Mouse (Mus musculus): ENCODE results near the gene 2010300C02Rik.

The 2010300C02Rik gene

DNA sequence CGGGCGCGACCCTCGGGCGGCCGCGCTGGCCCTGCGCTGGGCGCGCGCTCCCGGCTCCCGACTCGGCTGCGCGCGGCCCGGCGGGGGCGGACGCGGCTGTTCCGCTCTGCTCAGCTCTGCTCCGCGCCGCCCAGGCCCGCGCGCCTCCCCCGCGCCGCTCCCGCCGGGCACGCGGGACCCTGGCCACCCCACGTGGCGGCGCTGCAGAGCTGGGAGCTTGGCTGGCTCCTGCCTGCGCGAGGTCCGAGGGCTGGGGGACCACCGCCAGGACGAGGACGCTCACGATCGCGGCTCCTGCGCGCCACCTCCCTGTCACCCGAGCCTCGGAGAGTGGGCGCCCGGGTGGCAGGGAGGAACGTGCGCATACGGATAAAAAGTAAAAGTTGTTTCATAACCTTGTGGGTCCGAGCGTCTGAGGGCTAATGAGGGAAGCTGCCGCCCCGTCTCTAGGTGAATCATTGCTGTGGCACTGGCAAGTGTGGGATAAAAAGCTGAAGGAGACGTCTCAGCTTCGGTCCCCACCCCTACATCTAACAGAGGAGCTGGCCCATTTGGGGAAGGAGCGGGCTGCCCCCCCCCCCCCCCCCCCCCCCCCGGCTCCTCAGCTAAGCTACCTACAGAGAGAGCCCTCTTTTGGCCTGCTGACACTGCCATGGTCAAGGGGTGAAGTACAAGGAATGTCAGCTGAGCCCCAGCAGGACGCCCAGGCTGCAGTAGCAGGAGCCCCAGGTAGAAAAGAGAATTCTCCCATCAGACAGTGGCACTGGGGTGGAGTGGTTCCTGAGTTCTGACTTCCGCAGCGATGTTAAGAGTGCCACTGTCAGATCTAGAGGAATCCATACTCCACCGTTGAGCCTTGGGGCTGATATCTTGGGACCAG is at the start of gene 2010300C02Rik:
2010300C02Rik (minus strand) TSS at position 325 of the 880 bp plus-strand sequence.
- in situ Hi-C loops (cut with MboI, MseI), result no loop called here

DNA sequence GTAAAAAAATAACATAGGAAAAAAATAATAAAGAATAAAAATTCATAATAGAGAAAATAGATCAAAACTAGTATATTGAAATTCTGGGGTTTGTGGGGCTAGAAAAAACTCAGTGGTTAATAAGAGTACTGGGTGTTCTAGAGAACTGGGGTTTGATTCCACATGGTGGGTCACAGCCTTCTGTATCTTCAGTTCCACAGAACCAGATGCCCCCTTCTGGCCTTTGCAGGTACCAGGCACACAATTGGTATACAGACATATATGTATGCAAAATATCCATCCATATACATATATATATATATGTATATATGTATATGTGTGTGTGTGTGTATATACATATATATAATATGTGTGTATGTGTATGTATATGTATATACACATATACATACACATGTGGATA is 39.5 kb upstream of the 2010300C02Rik start:
- in situ Hi-C loops (cut with MboI, MseI), result no loop called here

DNA sequence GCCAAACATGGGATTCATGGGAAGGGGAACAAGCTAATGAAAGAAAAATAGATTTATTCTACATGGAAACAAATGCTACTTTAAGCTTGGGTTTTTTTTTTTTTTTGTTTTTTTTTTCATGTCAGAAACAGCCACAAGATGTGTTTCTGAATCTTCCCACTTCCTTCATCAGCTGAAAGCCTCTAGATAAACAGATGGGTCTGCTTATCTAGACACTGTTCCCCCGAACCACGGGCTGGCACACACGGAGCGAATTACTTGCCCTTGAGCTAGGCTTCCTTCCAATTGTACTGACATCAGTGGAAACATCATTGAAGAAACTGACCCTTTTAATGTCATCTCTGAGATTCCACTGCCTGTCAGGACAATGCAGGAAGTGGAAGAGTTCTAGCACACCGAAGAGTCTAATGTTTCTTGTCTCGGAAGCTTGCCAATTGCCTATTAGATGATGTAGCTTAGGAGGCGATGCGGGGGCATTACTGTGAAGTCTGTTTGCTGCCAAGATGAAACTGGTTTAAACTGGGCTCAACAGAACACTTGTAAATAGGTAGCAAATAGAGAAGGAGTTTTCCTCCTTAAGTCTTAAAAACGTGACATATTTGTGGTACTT is 24.9 kb upstream of the 2010300C02Rik start:
- in situ Hi-C loops (cut with MboI, MseI), result loop anchor here in 1 of 2 experiments (25.0 kb wide), 1 partner anchor 1657 kb away; no protein-coding TSS in a partner anchor

- in situ Hi-C loops (cut with MboI, MseI), result loop anchor here in 1 of 2 experiments (25.0 kb wide), 1 partner anchor 1655 kb away; no protein-coding TSS in a partner anchor
Observed at GRCm38 (mm10) chr1:37742602-37743270, 22.9 kb upstream of the 2010300C02Rik start.

DNA sequence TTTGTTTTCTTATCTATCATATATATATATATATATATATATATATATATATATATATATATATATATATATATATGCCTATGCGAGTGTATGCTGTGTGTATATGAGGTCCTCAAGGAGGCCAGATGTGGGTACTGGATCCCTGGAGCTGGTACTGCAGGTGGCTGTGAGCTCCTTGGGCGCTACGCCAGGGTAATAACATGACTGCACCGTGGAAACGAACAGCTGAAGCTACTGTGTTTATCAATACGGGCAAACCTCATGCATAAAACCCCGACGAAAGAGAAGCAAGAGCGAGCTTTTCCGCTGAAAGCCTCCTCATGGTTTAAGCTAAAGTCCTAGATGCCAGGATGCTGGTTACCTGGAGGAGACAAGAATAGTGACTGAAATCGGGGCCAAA is 22.2 kb upstream of the 2010300C02Rik start:
- in situ Hi-C loops (cut with MboI, MseI), result loop anchor here in 1 of 2 experiments (25.0 kb wide), 1 partner anchor 1655 kb away; no protein-coding TSS in a partner anchor

- in situ Hi-C loops (cut with MboI, MseI), result loop anchor here in 1 of 2 experiments (25.0 kb wide), 1 partner anchor 1653 kb away; no protein-coding TSS in a partner anchor
Observed at GRCm38 (mm10) chr1:37740161-37740802, 20.4 kb upstream of the 2010300C02Rik start.

DNA sequence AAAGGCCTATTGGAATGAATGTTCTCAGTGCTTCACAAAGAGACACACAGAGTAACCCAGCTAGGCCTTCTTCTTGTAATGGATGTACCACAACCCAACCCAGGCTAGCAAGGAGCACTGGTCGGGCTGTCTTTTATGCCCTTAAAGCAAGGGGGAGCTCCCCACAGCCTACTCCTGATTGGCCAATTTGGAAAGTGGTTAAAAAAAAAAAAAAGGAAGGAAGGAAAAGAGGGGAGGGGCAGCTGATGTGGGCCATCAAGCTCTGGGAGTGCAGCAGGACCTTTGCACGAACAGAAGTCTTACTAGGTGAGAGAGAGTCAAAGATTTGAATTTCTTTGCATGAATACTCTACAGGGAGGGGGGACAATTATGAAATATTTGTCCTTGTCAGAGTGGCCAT is 19.0 kb upstream of the 2010300C02Rik start:
- in situ Hi-C loops (cut with MboI, MseI), result loop anchor here in 1 of 2 experiments (25.0 kb wide), 1 partner anchor 1652 kb away; no protein-coding TSS in a partner anchor

GRCm38 (mm10) chr1:37737045-37737444 is 17.2 kb upstream of the 2010300C02Rik start:
- in situ Hi-C loops (cut with MboI, MseI), result loop anchor here in 1 of 2 experiments (25.0 kb wide), 1 partner anchor 1650 kb away; no protein-coding TSS in a partner anchor

DNA sequence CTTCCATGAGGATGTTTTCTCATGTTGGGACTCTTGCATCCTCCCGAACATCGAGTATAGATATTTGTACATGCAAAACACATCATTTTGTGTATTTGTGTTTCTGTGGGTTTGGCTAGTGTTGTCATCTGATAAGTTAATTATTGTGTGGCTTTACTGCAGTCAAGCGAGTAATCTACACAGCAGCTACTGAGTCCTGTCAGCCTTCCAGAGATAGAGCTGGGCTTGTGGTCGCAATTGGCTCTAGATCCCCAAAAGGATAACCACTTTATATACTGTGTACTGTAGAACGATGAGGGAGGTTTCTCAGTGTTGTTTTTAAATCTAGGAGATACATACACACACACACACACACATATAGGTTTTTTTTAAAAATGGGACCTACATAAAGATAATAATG is 16.0 kb upstream of the 2010300C02Rik start:
- in situ Hi-C loops (cut with MboI, MseI), result loop anchor here in 1 of 2 experiments (25.0 kb wide), 1 partner anchor 1649 kb away; no protein-coding TSS in a partner anchor

- in situ Hi-C loops (cut with MboI, MseI), result loop anchor here in 1 of 2 experiments (25.0 kb wide), 1 partner anchor 1648 kb away; no protein-coding TSS in a partner anchor
Observed at GRCm38 (mm10) chr1:37734841-37735240, 15.0 kb upstream of the 2010300C02Rik start.

DNA sequence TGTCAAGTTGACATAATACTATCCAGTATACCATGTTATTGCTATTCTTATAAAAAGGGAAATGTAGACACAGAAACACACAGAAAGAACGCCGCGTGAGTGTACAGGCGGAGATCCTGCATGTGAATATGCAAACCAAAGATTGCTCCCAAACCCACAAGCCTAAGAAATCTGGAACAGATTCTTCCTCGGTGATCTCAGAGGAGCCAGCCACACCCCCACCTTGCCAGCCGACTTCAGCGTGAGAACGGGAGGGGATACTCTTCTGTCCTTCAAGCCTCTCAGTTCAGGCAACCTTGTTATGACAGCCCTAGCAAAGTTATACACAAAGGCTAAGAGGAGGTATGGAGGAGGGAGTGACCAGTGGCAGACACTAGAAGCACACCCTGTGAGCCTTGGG is 9.5 kb upstream of the 2010300C02Rik start:
- in situ Hi-C loops (cut with MboI, MseI), result loop anchor here in 1 of 2 experiments (25.0 kb wide), 1 partner anchor 1642 kb away; no protein-coding TSS in a partner anchor

- in situ Hi-C loops (cut with MboI, MseI), result loop anchor here in 1 of 2 experiments (25.0 kb wide), 1 partner anchor 1641 kb away; no protein-coding TSS in a partner anchor
Observed at GRCm38 (mm10) chr1:37728053-37728452, 8.2 kb upstream of the 2010300C02Rik start.

- in situ Hi-C loops (cut with MboI, MseI), result loop anchor here in 1 of 2 experiments (25.0 kb wide), 1 partner anchor 1640 kb away; no protein-coding TSS in a partner anchor
Observed at GRCm38 (mm10) chr1:37727186-37727585, 7.3 kb upstream of the 2010300C02Rik start.

DNA sequence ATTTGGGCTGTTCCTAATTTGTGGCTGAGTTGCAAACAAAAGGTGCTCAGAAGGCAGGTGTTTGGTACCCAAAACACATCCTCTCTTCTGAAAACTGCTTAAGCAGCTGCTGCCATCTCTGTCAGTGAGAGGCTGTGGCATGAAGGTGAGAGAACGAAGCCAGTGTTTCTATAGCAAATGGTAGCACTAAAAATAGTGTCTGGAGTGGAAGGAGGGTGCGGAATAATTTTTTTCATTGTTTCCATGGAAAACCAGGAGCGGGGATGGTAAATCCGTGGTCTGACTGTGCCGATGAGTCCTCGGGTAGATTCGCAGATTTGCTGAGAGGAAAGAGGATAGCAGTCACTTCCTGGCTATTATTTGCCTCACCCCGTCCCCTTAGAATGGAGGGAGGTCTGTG is 6.5 kb upstream of the 2010300C02Rik start:
- in situ Hi-C loops (cut with MboI, MseI), result loop anchor here in 1 of 2 experiments (25.0 kb wide), 1 partner anchor 1639 kb away; no protein-coding TSS in a partner anchor

GRCm38 (mm10) chr1:37725880-37726279 is 6.0 kb upstream of the 2010300C02Rik start:
- in situ Hi-C loops (cut with MboI, MseI), result loop anchor here in 1 of 2 experiments (25.0 kb wide), 1 partner anchor 1639 kb away; no protein-coding TSS in a partner anchor

DNA sequence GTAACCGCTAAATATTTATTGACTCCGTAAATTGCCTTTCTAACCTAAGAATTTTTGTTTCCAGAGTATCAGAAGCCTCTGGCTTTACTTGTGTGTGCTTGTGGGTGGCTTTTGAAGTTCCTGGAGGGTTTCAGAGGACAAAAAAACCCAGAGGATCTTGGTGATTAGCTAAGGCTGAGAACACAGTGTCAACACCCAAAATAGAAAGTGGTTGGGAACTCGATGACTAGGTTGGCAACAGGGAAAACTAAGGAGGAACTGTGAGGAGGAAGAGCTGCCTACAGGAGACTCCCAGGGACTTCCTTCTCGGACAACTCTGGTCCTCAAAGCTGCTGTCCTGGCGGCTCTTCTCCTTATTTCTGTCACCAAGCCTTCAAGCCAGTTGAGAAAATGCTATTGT is 1.2 kb upstream of the 2010300C02Rik start:
- in situ Hi-C loops (cut with MboI, MseI), result no loop called here

- in situ Hi-C loops (cut with MboI, MseI), result no loop called here
Observed at GRCm38 (mm10) chr1:37719030-37719723, 708 bp downstream of the 2010300C02Rik start.

GRCm38 (mm10) chr1:37718516-37718915 is 1.4 kb downstream of the 2010300C02Rik start:
- in situ Hi-C loops (cut with MboI, MseI), result no loop called here

- in situ Hi-C loops (cut with MboI, MseI), result no loop called here
Observed at GRCm38 (mm10) chr1:37717415-37718195, 2.3 kb downstream of the 2010300C02Rik start.

Measured in T-helper 17 cell (primary cell).